Mouse (Mus musculus) natural killer cell, adult 2 months (primary cell): Measurements from ENCODE around the gene Zfp579.
A peak's percentile ranks its signal among the peaks of the same experiment; 100 is the strongest.
"Not testable (repeated sequence)": the region's sequence is repeated elsewhere in the genome, so short reads cannot be mapped to it uniquely, and the experiment has no call there.

Source experiments
- DNase-seq, 2 experiments: peaks; one replicate each; pipeline ENCODE4 v3.0.0; 2022; ENCODE audit warnings: low spot score in 2 of 2

Gene Zfp579

GRCm38 (mm10) chr7:4996003-4996895, at the start of gene Zfp579:
Gene Zfp579, minus strand, starts transcription at chr7:4996158.
- DNase-seq, result peak; percentile 76 to 81

- no peak for DNase-seq
Measured at GRCm38 (mm10) chr7:5044981-5045380, 49.0 kb upstream of the Zfp579 start.

- no peak for DNase-seq
Measured at GRCm38 (mm10) chr7:5038940-5039339, 43.0 kb upstream of the Zfp579 start.

- peak; percentile 91 to 94 for DNase-seq
Measured at GRCm38 (mm10) chr7:5038109-5038732, 42.3 kb upstream of the Zfp579 start, which contains the start of gene Zfp784. Gene Zfp784, minus strand, starts transcription at chr7:5038446.

GRCm38 (mm10) chr7:5037467-5037866, 41.5 kb upstream of the Zfp579 start:
- no peak for DNase-seq

GRCm38 (mm10) chr7:5037026-5037425, 41.1 kb upstream of the Zfp579 start:
- no peak for DNase-seq

GRCm38 (mm10) chr7:5036136-5036535, 40.2 kb upstream of the Zfp579 start:
- no peak for DNase-seq

- no peak for DNase-seq
Measured at GRCm38 (mm10) chr7:5035628-5036027, 39.7 kb upstream of the Zfp579 start.

- DNase-seq, result no peak
Measured at GRCm38 (mm10) chr7:5033818-5034217, 37.9 kb upstream of the Zfp579 start, which contains the start of gene 4632433K11Rik. Gene 4632433K11Rik, plus strand, starts transcription at chr7:5034118.

GRCm38 (mm10) chr7:5031496-5031895, 35.5 kb upstream of the Zfp579 start:
- DNase-seq, result no peak

GRCm38 (mm10) chr7:5030554-5031275, 34.8 kb upstream of the Zfp579 start:
- no peak for DNase-seq

GRCm38 (mm10) chr7:5029946-5030345, 34.0 kb upstream of the Zfp579 start:
- DNase-seq, result no peak

- no peak for DNase-seq
Measured at GRCm38 (mm10) chr7:5029543-5029942, 33.6 kb upstream of the Zfp579 start.

GRCm38 (mm10) chr7:5021197-5021596, 25.2 kb upstream of the Zfp579 start:
- DNase-seq, result no peak

- no peak for DNase-seq
Measured at GRCm38 (mm10) chr7:5020685-5021084, 24.7 kb upstream of the Zfp579 start.

GRCm38 (mm10) chr7:5020000-5020681, 24.2 kb upstream of the Zfp579 start, which contains the start of the genes Zfp865 and Ccdc106:
Gene Zfp865, plus strand, starts transcription at chr7:5020376.
Gene Ccdc106, plus strand, starts transcription at chr7:5020553.
- DNase-seq, result peak; percentile 99

GRCm38 (mm10) chr7:5019576-5019975, 23.6 kb upstream of the Zfp579 start:
- DNase-seq, result not testable (repeated sequence)

GRCm38 (mm10) chr7:5017931-5018330, 22.0 kb upstream of the Zfp579 start:
- DNase-seq, result no peak

- DNase-seq, result peak in 1 of 2 experiments; percentile 38
Measured at GRCm38 (mm10) chr7:5017352-5017751, 21.4 kb upstream of the Zfp579 start.

- DNase-seq, result no peak
Measured at GRCm38 (mm10) chr7:5016920-5017319, 21.0 kb upstream of the Zfp579 start.

- no peak for DNase-seq
Measured at GRCm38 (mm10) chr7:5016057-5016456, 20.1 kb upstream of the Zfp579 start.
